Mouse (Mus musculus) forebrain, postnatal 0 days (tissue): ENCODE data around the gene Aif1. TPM values are rescaled to one million over a fixed set of nuclear protein-coding genes. Genes with fewer than 3 reads are reported as not detected.

ENCODE experiments used
- ATAC-seq: fragments of 200-750 bp; cut with Nextera tagmentation; 2 replicates; pipeline ENCODE4 v1.8.0; 2017; ENCODE audit warnings: mild to moderate bottlenecking, moderate library complexity
- DNase-seq: peaks from one replicate; pipeline ENCODE4 v3.0.0-alpha.2; 2015
- H3K27ac ChIP-seq: fragments of 300-500 bp; sonication (generic); 2 replicates; pipeline ENCODE4 v1.5.1; 2014; ENCODE audit warnings: low read depth, mild to moderate bottlenecking, antibody characterized with exemption, low read length, moderate library complexity, mixed read lengths
- H3K27me3 ChIP-seq: fragments of 300-500 bp; sonication (generic); 2 replicates; pipeline ENCODE4 v1.6.1; 2014; ENCODE audit warnings: mild to moderate bottlenecking, low read length, mixed read lengths; ENCODE audit not compliant: insufficient read depth
- H3K36me3 ChIP-seq: fragments of 300-500 bp; sonication (generic); 2 replicates; pipeline ENCODE4 v1.6.1; 2014; ENCODE audit warnings: mild to moderate bottlenecking, moderate library complexity; ENCODE audit not compliant: insufficient read depth
- H3K4me1 ChIP-seq: fragments of 300-500 bp; sonication (generic); 2 replicates; pipeline ENCODE4 v1.6.1; 2014; ENCODE audit warnings: antibody characterized with exemption; ENCODE audit not compliant: insufficient read depth
- H3K4me2 ChIP-seq: fragments of 300-500 bp; sonication (generic); 2 replicates; pipeline ENCODE4 v1.6.1; 2014; ENCODE audit warnings: low read depth, mild to moderate bottlenecking, moderate library complexity
- H3K4me3 ChIP-seq: fragments of 300-500 bp; sonication (generic); 2 replicates; pipeline ENCODE4 v1.5.1; 2014; ENCODE audit warnings: low read depth, low read length, mixed read lengths
- H3K9ac ChIP-seq: fragments of 300-500 bp; sonication (generic); 2 replicates; pipeline ENCODE4 v1.6.1; 2014; ENCODE audit warnings: mild to moderate bottlenecking
- H3K9me3 ChIP-seq: fragments of 300-500 bp; sonication (generic); 2 replicates; pipeline ENCODE4 v1.6.1; 2016; ENCODE audit warnings: low read length
- CTCF ChIP-seq: sonication (generic); IDR thresholded peaks from 2 replicates; pipeline ENCODE4 v1.5.1; 2016; ENCODE audit warnings: antibody characterized with exemption, control low read depth, low read depth
- WGBS: fragments of 180-500 bp; shearing (Covaris S2); extraction: QIAGEN DNeasy Blood & Tissue Kit; methylation state at CpG from one replicate; pipeline ENCODE4 v1.1.7; 2014; 5-methylcytosine and 5-hydroxymethylcytosine counted together
- polyA plus RNA-seq: library from polyadenylated mRNA; unstranded; fragments of >200 nt; fragmentation: Nextera tagmentation; extraction: Ambion mirVana; gene quantifications from 2 replicates; pipeline ENCODE4 v1.2.1, GENCODE M21; 2015
- total RNA-seq: library from RNA; depleted of rRNA; stranded (reverse); fragments of >200 nt; gene quantifications from 2 replicates; pipeline ENCODE4 v1.2.3, GENCODE M21; 2014

Aif1 gene
- total and polyA plus RNA-seq, 2 experiments from 2014 or later = 1.9 to 8.4 TPM

DNA sequence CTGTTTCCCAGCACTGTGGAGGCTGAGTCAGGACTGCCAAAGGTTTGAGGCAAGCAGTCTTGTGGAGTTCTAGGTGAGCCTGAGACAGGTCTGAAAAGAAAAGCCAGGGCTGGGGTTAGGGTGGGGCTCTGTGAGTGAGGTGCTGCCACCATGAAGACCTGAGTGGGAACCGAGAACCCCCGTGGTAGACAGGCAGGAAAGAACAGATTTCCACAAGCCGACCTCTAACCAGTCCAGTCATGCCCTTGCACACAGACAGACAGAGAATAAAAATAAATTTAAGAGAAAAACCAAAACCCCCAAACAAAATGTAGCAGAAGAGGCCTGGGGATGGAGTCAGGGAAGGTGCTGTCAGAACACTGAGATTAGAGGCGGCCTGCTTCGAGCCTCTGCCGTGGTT is 486 bp downstream of the Aif1 start:
- 85% methylated on average over 6 of the region's 6 CpGs for WGBS
- H3K27me3 ChIP-seq = no peaks in the 10 kb centered on the region
- H3K4me1 ChIP-seq = no peaks in the 10 kb centered on the region
- DNase-seq (no peak), ATAC-seq (no peak)
- H3K36me3 ChIP-seq = no peaks in the 10 kb centered on the region
- no peak overlapping the region for H3K27ac ChIP-seq
- no peak overlapping the region for H3K4me2 ChIP-seq
- H3K4me3 ChIP-seq = no peak overlapping the region
- TF ChIP-seq CTCF = no peak
- no peak overlapping the region for H3K9ac ChIP-seq
- no peaks in the 10 kb centered on the region for H3K9me3 ChIP-seq

DNA sequence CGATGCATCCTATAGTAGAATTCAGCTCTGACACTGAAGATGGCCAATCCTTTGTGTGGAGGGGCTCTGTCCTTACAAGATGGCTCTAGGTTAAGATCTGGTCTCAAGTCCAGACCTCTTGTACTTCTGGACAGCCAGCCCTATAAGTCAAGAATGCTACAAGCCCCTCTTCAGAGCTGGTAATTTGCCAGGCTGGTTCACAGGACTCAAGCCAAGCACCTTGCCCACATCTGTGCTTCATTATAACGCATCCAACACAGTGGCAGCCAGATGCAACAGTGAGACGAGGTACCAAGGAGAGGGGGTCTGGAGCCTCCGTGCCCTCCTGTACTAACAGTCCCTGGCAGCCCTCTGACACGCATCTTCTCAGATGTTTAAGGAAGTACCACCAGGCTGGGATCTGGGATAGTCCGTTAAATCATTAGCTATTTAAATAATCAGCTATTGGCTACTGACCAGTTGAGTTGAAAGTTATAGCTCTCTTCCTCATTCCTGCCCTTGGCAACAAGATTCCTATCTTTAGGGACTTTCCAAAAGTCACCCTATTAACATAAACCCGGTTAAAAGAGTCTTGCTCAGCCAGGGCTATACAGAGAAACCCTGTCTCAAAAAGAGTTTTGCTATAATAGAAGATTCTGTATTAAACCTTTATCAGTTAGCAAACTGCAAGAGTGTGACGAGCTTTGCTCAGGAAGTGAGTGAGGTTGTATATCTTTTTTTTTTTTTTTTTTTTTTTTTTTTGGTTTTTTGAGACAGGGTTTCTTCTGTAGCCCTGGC is 1.5 kb downstream of the Aif1 start:
- H3K4me1 ChIP-seq = no peaks in the 10 kb centered on the region
- WGBS = 69% methylated on average over 8 of the region's 8 CpGs
- no peaks in the 10 kb centered on the region for H3K27me3 ChIP-seq
- H3K9me3 ChIP-seq = no peaks in the 10 kb centered on the region
- H3K27ac ChIP-seq = no peak overlapping the region
- no peak for ATAC-seq
- no peak overlapping the region for H3K4me2 ChIP-seq
- no peak overlapping the region for H3K9ac ChIP-seq
- no peak for TF ChIP-seq CTCF
- H3K36me3 ChIP-seq = no peaks in the 10 kb centered on the region
- H3K4me3 ChIP-seq = no peak overlapping the region
- no peak for DNase-seq

DNA sequence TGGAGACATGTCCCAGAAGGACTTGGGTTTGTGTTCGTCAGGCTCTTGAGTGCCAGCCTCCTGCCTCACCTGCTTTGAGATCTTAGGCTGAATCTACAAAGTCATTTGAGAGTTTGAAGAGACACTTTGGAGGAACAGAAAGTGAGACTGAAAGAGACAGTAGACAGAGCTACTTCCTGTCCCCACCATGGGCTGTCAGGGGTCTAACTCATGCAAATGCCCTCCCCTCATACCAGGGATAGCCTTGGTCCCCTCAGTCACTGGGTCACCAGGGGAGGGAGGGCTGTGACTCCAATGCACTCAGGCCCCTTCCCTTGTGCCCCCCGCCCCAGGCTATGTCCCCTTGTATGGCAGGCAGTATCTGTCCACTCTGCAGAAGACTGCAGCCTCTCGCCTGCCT is 2.5 kb downstream of the Aif1 start:
- H3K27ac ChIP-seq = no peak overlapping the region
- no peak for TF ChIP-seq CTCF
- no peak for ATAC-seq
- no peak overlapping the region for H3K9ac ChIP-seq
- no peaks in the 10 kb centered on the region for H3K27me3 ChIP-seq
- DNase-seq = no peak
- H3K4me2 ChIP-seq = no peak overlapping the region
- no peaks in the 10 kb centered on the region for H3K4me1 ChIP-seq
- WGBS = 68% methylated on average over 3 of the region's 3 CpGs
- H3K36me3 ChIP-seq = no peaks in the 10 kb centered on the region
- H3K9me3 ChIP-seq = no peaks in the 10 kb centered on the region
- H3K4me3 ChIP-seq = no peak overlapping the region

DNA sequence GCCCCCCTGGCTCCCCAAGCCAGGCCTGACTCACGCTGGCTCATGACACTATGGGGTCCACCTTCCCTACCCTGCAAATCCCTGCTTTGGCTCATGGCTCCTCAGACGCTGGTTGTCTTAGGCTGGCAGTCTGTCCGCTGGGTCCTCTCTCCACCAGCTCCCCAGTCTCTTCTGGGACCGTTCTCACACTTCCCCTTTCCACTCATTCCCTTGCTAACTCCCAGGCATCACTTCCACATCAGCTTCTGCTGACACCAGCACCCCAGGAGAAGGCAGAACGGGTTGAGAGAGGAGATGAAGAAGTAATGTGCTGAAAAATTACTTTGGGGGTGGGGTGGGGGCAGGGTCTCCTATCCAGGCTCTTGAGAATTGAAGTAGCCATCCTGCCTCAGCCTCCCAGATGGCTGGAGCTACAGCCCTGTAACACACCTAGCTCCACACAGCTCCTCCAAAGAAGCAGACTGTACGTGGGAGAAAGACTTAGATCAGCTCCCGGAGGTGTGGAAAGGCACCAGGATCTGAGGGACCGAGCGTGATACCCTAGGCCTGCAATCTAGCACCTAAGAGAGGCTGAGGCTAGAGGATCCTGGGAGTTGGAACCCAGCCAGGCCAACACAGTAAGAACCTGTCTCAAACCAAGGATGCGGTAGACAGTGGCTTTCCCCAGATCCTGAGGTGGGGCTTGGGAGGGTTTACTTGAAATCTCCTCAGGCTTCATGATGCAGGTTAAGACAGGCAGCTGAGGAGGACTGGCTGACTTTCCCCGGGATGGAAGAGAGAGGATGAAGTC is 3.2 kb downstream of the Aif1 start:
- Histone ChIP-seq H3K9me3 (no peaks in the 10 kb centered on the region), H3K27me3 (no peaks in the 10 kb centered on the region), H3K4me1 (no peaks in the 10 kb centered on the region), H3K27ac (no peak overlapping the region), H3K4me2 (no peak overlapping the region), H3K4me3 (no peak overlapping the region), H3K36me3 (no peaks in the 10 kb centered on the region), H3K9ac (no peak overlapping the region)
- 69% methylated on average over 11 of the region's 11 CpGs for whole genome bisulfite sequencing
- ATAC-seq = no peak
- TF ChIP-seq CTCF = no peak
- DNase-seq = no peak

DNA sequence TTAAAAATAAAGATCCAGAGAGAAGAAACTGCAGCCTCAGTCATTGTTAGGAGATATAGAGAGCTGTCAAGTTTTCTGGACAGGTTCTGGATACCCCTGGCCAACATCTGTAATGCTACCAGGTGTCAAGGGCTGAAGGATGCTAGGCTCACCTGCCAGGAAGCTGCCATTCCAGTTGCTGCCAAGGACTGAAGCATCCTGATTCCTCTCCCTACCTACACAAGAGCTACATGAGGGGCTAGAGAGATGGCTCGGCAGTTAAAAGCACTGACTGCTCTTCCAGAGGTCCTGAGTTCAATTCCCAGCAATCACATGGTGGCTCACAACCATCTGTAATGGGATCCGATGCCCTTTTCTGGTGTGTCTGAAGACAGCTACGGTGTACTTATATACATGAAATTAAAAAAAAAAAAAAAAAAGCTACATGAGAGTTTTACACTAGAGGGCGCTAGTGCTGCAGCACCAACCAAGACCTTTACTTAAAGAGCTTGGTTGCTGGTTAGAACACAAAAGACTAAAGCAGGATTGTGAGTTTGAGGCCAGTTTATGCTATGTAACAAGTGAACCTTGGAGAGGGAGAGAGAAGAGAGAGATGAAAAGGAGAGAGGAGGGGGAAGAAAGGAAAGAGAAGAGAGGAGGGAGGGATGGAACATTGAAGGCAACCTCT is 7.2 kb downstream of the Aif1 start:
- no peak overlapping the region for H3K4me2 ChIP-seq
- H3K9ac ChIP-seq = no peak overlapping the region
- no peak for ATAC-seq
- peak; percentile 78 for TF ChIP-seq CTCF
- H3K4me3 ChIP-seq = no peak overlapping the region
- DNase-seq = peak; percentile 83
- no peaks in the 10 kb centered on the region for H3K27me3 ChIP-seq
- no peaks in the 10 kb centered on the region for H3K9me3 ChIP-seq
- H3K27ac ChIP-seq = peak overlapping the region; percentile 9; the same call in 1 of the 2 replicates
- H3K36me3 ChIP-seq = no peaks in the 10 kb centered on the region
- 22% methylated on average over 4 of the region's 4 CpGs for WGBS
- H3K4me1 ChIP-seq = peaks cover 8% of the 10 kb centered on the region

DNA sequence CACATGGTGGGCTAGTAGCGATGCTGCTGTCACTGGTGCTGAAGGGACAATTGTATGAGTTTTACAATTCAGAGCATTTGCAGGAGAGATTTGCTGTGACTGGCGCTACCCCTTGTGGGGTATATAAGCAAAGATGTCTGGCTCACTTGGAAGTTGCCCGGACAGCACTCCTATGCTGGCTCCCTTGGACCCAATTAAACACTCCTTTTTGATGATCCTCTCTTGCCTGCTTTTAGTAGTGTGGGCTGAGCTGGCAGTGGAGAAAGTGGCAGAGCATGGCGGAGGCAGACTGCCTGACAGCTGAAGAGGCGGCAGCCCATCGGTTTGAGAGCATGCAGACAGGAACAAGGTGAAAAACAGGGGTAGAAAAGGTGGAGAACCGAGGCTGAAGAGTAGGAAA is 8.1 kb downstream of the Aif1 start:
- no peak for TF ChIP-seq CTCF
- H3K27ac ChIP-seq = no peak overlapping the region
- no peak overlapping the region for H3K4me2 ChIP-seq
- H3K4me1 ChIP-seq = peaks cover 10% of the 10 kb centered on the region
- ATAC-seq = no peak
- no peak overlapping the region for H3K9ac ChIP-seq
- WGBS = 86% methylated on average over 7 of the region's 7 CpGs
- no peaks in the 10 kb centered on the region for H3K9me3 ChIP-seq
- H3K27me3 ChIP-seq = no peaks in the 10 kb centered on the region
- H3K4me3 ChIP-seq = no peak overlapping the region
- no peak for DNase-seq
- 0 out of 2 replicates have a peak, but pooled peaks cover 1% of the 10 kb centered on the region for H3K36me3 ChIP-seq
